Mouse (Mus musculus) hindbrain, embryonic 13.5 days (tissue): ENCODE results near the gene Gfy. TPM values are rescaled to one million over a fixed set of nuclear protein-coding genes. Genes with fewer than 3 reads are reported as not detected.

Experiments used
- ATAC-seq: fragments of 200-750 bp; cut with Nextera tagmentation; 2 replicates; pipeline ENCODE4 v1.8.0; 2017; ENCODE audit warnings: moderate TSS enrichment; ENCODE audit not compliant: low FRiP score
- H3K27ac ChIP-seq: fragments of 300-500 bp; sonication (generic); 2 replicates; pipeline ENCODE4 v1.5.1; 2015; ENCODE audit warnings: inconsistent platforms, mild to moderate bottlenecking, moderate library complexity
- H3K27me3 ChIP-seq: fragments of 300-500 bp; sonication (generic); 2 replicates; pipeline ENCODE4 v1.6.1; 2015; ENCODE audit warnings: mild to moderate bottlenecking, inconsistent platforms
- H3K36me3 ChIP-seq: fragments of 300-500 bp; sonication (generic); 2 replicates; pipeline ENCODE4 v1.6.1; 2015; ENCODE audit warnings: mild to moderate bottlenecking, inconsistent platforms
- H3K4me1 ChIP-seq: fragments of 300-500 bp; sonication (generic); replicated peaks from 2 replicates; pipeline ENCODE4 v1.6.1; 2015; ENCODE audit warnings: inconsistent platforms
- H3K4me2 ChIP-seq: fragments of 300-500 bp; sonication (generic); 2 replicates; pipeline ENCODE4 v1.6.1; 2015; ENCODE audit warnings: inconsistent platforms, mild to moderate bottlenecking, moderate library complexity
- H3K4me3 ChIP-seq: fragments of 300-500 bp; sonication (generic); 2 replicates; pipeline ENCODE4 v1.5.1; 2015; ENCODE audit warnings: mild to moderate bottlenecking, inconsistent platforms
- H3K9ac ChIP-seq: fragments of 300-500 bp; sonication (generic); 2 replicates; pipeline ENCODE4 v1.6.1; 2015; ENCODE audit warnings: mild to moderate bottlenecking, inconsistent platforms
- H3K9me3 ChIP-seq: fragments of 300-500 bp; sonication (generic); 2 replicates; pipeline ENCODE4 v1.6.1; 2016; ENCODE audit warnings: inconsistent platforms
- WGBS: fragments of 180-500 bp; shearing (Covaris S2); methylation state at CpG from one replicate; pipeline ENCODE4 v1.1.7; 2015; 5-methylcytosine and 5-hydroxymethylcytosine counted together
- polyA plus RNA-seq: library from polyadenylated mRNA; unstranded; fragments of >200 nt; fragmentation: Nextera tagmentation; extraction: Ambion mirVana; gene quantifications from 2 replicates; pipeline ENCODE4 v1.2.1, GENCODE M21; 2015

Gene Gfy
- polyA plus RNA-seq, 1 experiment from 2014 or later = not detected

GRCm38 (mm10) chr7:45208260-45208659, 28.9 kb upstream of the Gfy start:
- 82% methylated on average over 6 of the region's 6 CpGs for WGBS
- Histone ChIP-seq H3K4me3 (no peak overlapping the region), H3K9ac (no peak overlapping the region), H3K27me3 (peaks cover 44% of the 10 kb centered on the region), H3K9me3 (no peaks in the 10 kb centered on the region), H3K4me1 (peaks cover 5% of the 10 kb centered on the region; the same call in 1 of the 2 replicates), H3K36me3 (no peaks in the 10 kb centered on the region), H3K27ac (no peak overlapping the region), H3K4me2 (no peak overlapping the region)
- ATAC-seq = no peak

GRCm38 (mm10) chr7:45204380-45205143, 25.2 kb upstream of the Gfy start, which contains the start of gene Ccdc155:
Ccdc155 (minus strand) TSS chr7:45204892.
- H3K36me3 ChIP-seq = no peaks in the 10 kb centered on the region

GRCm38 (mm10) chr7:45202654-45203053, 23.3 kb upstream of the Gfy start:
- H3K4me1 ChIP-seq = peaks cover 10% of the 10 kb centered on the region; the same call in 1 of the 2 replicates
- H3K4me3 ChIP-seq = no peak overlapping the region
- no peaks in the 10 kb centered on the region for H3K9me3 ChIP-seq
- H3K27me3 ChIP-seq = peaks cover 13% of the 10 kb centered on the region
- H3K9ac ChIP-seq = no peak overlapping the region
- H3K36me3 ChIP-seq = no peaks in the 10 kb centered on the region
- H3K4me2 ChIP-seq = no peak overlapping the region
- WGBS = 67% methylated on average over 10 of the region's 10 CpGs
- no peak for ATAC-seq
- H3K27ac ChIP-seq = no peak overlapping the region

More at GRCm38 (mm10) chr7:45204380-45205143, 25.2 kb upstream of the Gfy start, which contains the start of gene Ccdc155:
- peaks cover 5% of the 10 kb centered on the region; the same call in 1 of the 2 replicates for H3K4me1 ChIP-seq
- H3K27me3 ChIP-seq = peaks cover 20% of the 10 kb centered on the region
- peak within 1 kb of the TSS; percentile 47 for H3K4me3 ChIP-seq
- no peaks in the 10 kb centered on the region for H3K9me3 ChIP-seq
- peak within 1 kb of the TSS; percentile 69 for H3K9ac ChIP-seq
- H3K4me2 ChIP-seq = peak within 1 kb of the TSS; percentile 62
- H3K27ac ChIP-seq = peak within 1 kb of the TSS; percentile 88
- peak; percentile 97 for ATAC-seq
- 8% methylated on average over 44 of the region's 44 CpGs for WGBS

- H3K9ac ChIP-seq = 0 out of 2 replicates have a peak overlapping the region, but pooled peaks have one; percentile 6
- no peak overlapping the region for H3K27ac ChIP-seq
- peaks cover 27% of the 10 kb centered on the region for H3K27me3 ChIP-seq
- H3K36me3 ChIP-seq = no peaks in the 10 kb centered on the region
- 83% methylated on average over 11 of the region's 11 CpGs for WGBS
- H3K4me2 ChIP-seq = no peak overlapping the region
- no peak overlapping the region for H3K4me3 ChIP-seq
- ATAC-seq = no peak
- no peaks in the 10 kb centered on the region for H3K9me3 ChIP-seq
- H3K4me1 ChIP-seq = peaks cover 6% of the 10 kb centered on the region; the same call in 1 of the 2 replicates
Observed at GRCm38 (mm10) chr7:45198961-45199360, 19.6 kb upstream of the Gfy start.

GRCm38 (mm10) chr7:45198435-45198834, 19.1 kb upstream of the Gfy start:
- no peaks in the 10 kb centered on the region for H3K36me3 ChIP-seq
- ATAC-seq = peak; percentile 62; the same call in 1 of the 2 replicates
- H3K9ac ChIP-seq = no peak overlapping the region
- no peak overlapping the region for H3K4me2 ChIP-seq
- H3K27ac ChIP-seq = no peak overlapping the region
- H3K27me3 ChIP-seq = peaks cover 26% of the 10 kb centered on the region
- peaks cover 5% of the 10 kb centered on the region; the same call in 1 of the 2 replicates for H3K4me1 ChIP-seq
- no peaks in the 10 kb centered on the region for H3K9me3 ChIP-seq
- H3K4me3 ChIP-seq = no peak overlapping the region
- 14% methylated on average over 5 of the region's 5 CpGs for WGBS

GRCm38 (mm10) chr7:45196994-45197393, 17.6 kb upstream of the Gfy start:
- peak overlapping the region; percentile 40; the same call in 1 of the 2 replicates for H3K9ac ChIP-seq
- H3K4me1 ChIP-seq = peaks cover 7% of the 10 kb centered on the region
- no peak overlapping the region for H3K27ac ChIP-seq
- no peaks in the 10 kb centered on the region for H3K9me3 ChIP-seq
- 75% methylated on average over 5 of the region's 5 CpGs for WGBS
- no peaks in the 10 kb centered on the region for H3K36me3 ChIP-seq
- no peak overlapping the region for H3K4me2 ChIP-seq
- no peak overlapping the region for H3K4me3 ChIP-seq
- ATAC-seq = no peak
- H3K27me3 ChIP-seq = peaks cover 22% of the 10 kb centered on the region

GRCm38 (mm10) chr7:45196176-45196535, 16.8 kb upstream of the Gfy start:
- Histone ChIP-seq H3K36me3 (no peaks in the 10 kb centered on the region), H3K9ac (no peak overlapping the region), H3K4me3 (no peak overlapping the region), H3K4me1 (peaks cover 12% of the 10 kb centered on the region), H3K27me3 (peaks cover 22% of the 10 kb centered on the region), H3K27ac (no peak overlapping the region), H3K9me3 (no peaks in the 10 kb centered on the region), H3K4me2 (no peak overlapping the region)
- ATAC-seq = no peak
- WGBS = 85% methylated on average over 4 of the region's 4 CpGs

GRCm38 (mm10) chr7:45195341-45196175, 16.2 kb upstream of the Gfy start:
- Histone ChIP-seq H3K27me3 (peaks cover 27% of the 10 kb centered on the region), H3K9ac (no peak overlapping the region)
- WGBS = 67% methylated on average over 13 of the region's 13 CpGs

GRCm38 (mm10) chr7:45193871-45194785, 14.8 kb upstream of the Gfy start:
- Histone ChIP-seq H3K4me1 (peaks cover 12% of the 10 kb centered on the region), H3K27me3 (peaks cover 41% of the 10 kb centered on the region), H3K9ac (no peak overlapping the region), H3K4me3 (no peak overlapping the region), H3K4me2 (no peak overlapping the region), H3K36me3 (no peaks in the 10 kb centered on the region), H3K9me3 (no peaks in the 10 kb centered on the region), H3K27ac (no peak overlapping the region)
- WGBS = 74% methylated on average over 17 of the region's 17 CpGs
- ATAC-seq = no peak

More at GRCm38 (mm10) chr7:45195341-45196175, 16.2 kb upstream of the Gfy start:
- Histone ChIP-seq H3K27ac (no peak overlapping the region), H3K9me3 (no peaks in the 10 kb centered on the region), H3K4me2 (no peak overlapping the region), H3K4me1 (peaks cover 12% of the 10 kb centered on the region), H3K4me3 (no peak overlapping the region), H3K36me3 (no peaks in the 10 kb centered on the region)
- no peak for ATAC-seq

- H3K4me1 ChIP-seq = peaks cover 11% of the 10 kb centered on the region
- peak overlapping the region; percentile 46 for H3K9ac ChIP-seq
- ATAC-seq = no peak
- 49% methylated on average over 5 of the region's 5 CpGs for WGBS
- H3K27me3 ChIP-seq = peaks cover 48% of the 10 kb centered on the region
- no peaks in the 10 kb centered on the region for H3K9me3 ChIP-seq
- H3K27ac ChIP-seq = no peak overlapping the region
- no peak overlapping the region for H3K4me2 ChIP-seq
- no peaks in the 10 kb centered on the region for H3K36me3 ChIP-seq
- no peak overlapping the region for H3K4me3 ChIP-seq
Observed at GRCm38 (mm10) chr7:45193406-45193805, 14.0 kb upstream of the Gfy start.

GRCm38 (mm10) chr7:45192585-45193310, 13.4 kb upstream of the Gfy start:
- Histone ChIP-seq H3K4me1 (peaks cover 6% of the 10 kb centered on the region; the same call in 1 of the 2 replicates), H3K27ac (no peak overlapping the region), H3K9ac (no peak overlapping the region), H3K9me3 (no peaks in the 10 kb centered on the region), H3K4me3 (no peak overlapping the region), H3K27me3 (peaks cover 55% of the 10 kb centered on the region), H3K4me2 (no peak overlapping the region), H3K36me3 (no peaks in the 10 kb centered on the region)
- ATAC-seq = no peak
- 83% methylated on average over 7 of the region's 7 CpGs for WGBS
